Mouse (Mus musculus) intestine, embryonic 16.5 days (tissue): Measurements from ENCODE around the gene Kcnip2. TPM values are rescaled to one million over a fixed set of nuclear protein-coding genes. Genes with fewer than 3 reads are reported as not detected.

Experiments used
- ATAC-seq: fragments of 200-750 bp; cut with Nextera tagmentation; 2 replicates; pipeline ENCODE4 v1.8.0; 2017; ENCODE audit warnings: moderate TSS enrichment, moderate library complexity
- H3K27ac ChIP-seq: fragments of 300-500 bp; sonication (generic); 2 replicates; pipeline ENCODE4 v1.5.1; 2014; ENCODE audit warnings: mild to moderate bottlenecking, low read length
- H3K27me3 ChIP-seq: fragments of 300-500 bp; sonication (generic); replicated peaks from 2 replicates; pipeline ENCODE4 v1.6.1; 2014; ENCODE audit warnings: low read length, control low read depth, mixed read lengths; ENCODE audit not compliant: control insufficient read depth, insufficient read depth
- H3K36me3 ChIP-seq: fragments of 300-500 bp; sonication (generic); 2 replicates; pipeline ENCODE4 v1.6.1; 2014; ENCODE audit warnings: low read length, control low read depth; ENCODE audit not compliant: control insufficient read depth, insufficient read depth
- H3K4me1 ChIP-seq: fragments of 300-500 bp; sonication (generic); 2 replicates; pipeline ENCODE4 v1.6.1; 2014; ENCODE audit warnings: low read length, control low read depth, mixed read lengths; ENCODE audit not compliant: control insufficient read depth, insufficient read depth
- H3K4me2 ChIP-seq: fragments of 300-500 bp; sonication (generic); 2 replicates; pipeline ENCODE4 v1.6.1; 2014; ENCODE audit warnings: low read depth, low read length, control low read depth
- H3K4me3 ChIP-seq: fragments of 300-500 bp; sonication (generic); 2 replicates; pipeline ENCODE4 v1.5.1; 2014; ENCODE audit warnings: mild to moderate bottlenecking, low read length
- H3K9ac ChIP-seq: fragments of 300-500 bp; sonication (generic); 2 replicates; pipeline ENCODE4 v1.6.1; 2014; ENCODE audit warnings: low read depth, low read length
- H3K9me3 ChIP-seq: fragments of 300-500 bp; sonication (generic); 2 replicates; pipeline ENCODE4 v1.6.1; 2016; ENCODE audit warnings: low read length, control low read depth; ENCODE audit not compliant: control insufficient read depth
- WGBS: fragments of 180-500 bp; shearing (Covaris S2); extraction: QIAGEN DNeasy Blood & Tissue Kit; methylation state at CpG from one replicate; pipeline ENCODE4 v1.1.7; 2014; 5-methylcytosine and 5-hydroxymethylcytosine counted together
- polyA plus RNA-seq: library from polyadenylated mRNA; unstranded; fragments of >200 nt; fragmentation: Nextera tagmentation; extraction: Ambion mirVana; gene quantifications from 2 replicates; pipeline ENCODE4 v1.2.1, GENCODE M21; 2015

The Kcnip2 gene
- 1.8 and 2.0 TPM in 2 replicates for polyA plus RNA-seq

DNA sequence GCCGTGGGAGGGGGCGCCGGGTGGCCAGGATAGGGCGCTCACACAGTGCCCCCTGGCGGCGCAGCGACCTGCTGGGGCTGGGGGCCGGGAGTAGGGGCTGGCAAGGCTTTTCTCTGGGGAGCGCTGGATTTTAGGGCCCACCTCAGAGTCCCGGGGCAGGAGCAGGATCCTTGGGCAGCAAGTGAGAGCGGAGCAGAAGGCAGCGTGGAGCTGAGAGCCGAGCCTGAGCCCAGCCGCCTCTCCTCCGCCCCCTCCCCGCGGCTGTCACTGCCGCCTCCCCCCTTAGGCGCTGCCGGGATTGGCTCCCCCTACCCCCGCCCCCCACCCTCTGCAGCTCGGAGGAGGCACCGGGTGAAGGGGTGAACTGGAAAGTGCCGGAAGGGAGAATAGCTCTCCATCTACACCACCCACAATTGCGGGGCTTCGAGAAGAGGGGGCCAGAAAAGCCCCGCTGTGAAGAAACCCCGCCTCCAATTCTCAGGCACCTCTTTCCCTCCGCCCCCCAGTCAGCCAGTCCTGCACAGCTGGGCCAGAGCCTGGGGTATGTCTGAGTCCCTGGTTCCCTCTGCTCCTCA, at the start of gene Kcnip2:
Gene Kcnip2 (minus strand): TSS at position 231 of the 575 bp plus-strand sequence.
- peak; percentile 66 for ATAC-seq
- peak within 1 kb of the TSS; percentile 43 for H3K4me3 ChIP-seq
- no peaks in the 10 kb centered on the region for H3K9me3 ChIP-seq
- peak within 1 kb of the TSS; percentile 75 for H3K4me2 ChIP-seq
- peaks cover 24% of the 10 kb centered on the region for H3K4me1 ChIP-seq
- peak within 1 kb of the TSS; percentile 50 for H3K9ac ChIP-seq
- H3K27ac ChIP-seq, result no peak within 1 kb of the TSS
- 2% methylated on average over 28 of the region's 29 CpGs for WGBS
- no peaks in the 10 kb centered on the region for H3K36me3 ChIP-seq
- 0 out of 2 replicates have a peak, but pooled peaks cover 2% of the 10 kb centered on the region for H3K27me3 ChIP-seq

DNA sequence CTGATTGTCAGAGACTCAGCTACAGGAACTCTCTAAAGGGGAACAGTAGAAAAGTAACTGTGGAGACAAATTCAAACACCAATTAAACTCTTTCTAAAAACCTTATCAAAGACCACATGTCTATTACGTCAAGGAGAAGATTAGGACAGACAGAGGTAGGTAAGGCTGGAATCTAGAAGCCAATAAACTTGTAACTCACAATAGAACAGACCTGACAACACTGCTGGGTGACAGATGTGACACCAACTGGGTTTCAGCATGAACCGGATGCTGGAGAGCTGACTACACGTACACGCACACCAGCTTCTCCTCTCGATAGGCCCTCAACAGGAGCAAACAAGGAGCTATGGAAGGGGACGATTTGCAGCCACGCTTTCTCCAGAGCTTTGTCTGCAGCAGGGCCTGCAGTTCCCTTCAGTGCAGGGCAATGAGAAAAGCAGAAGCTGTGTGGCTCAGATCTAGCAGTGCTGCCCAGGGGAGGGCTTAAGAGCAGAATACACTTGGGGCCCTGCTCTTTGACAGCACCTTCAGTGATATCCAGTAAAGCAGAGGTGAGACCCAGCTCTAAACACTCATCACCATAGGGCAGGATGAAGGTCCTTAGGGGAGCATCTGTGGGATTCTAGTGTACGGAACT, 39.5 kb upstream of the Kcnip2 start:
- ATAC-seq, result no peak
- Histone ChIP-seq H3K27me3 (no peaks in the 10 kb centered on the region), H3K4me2 (no peak overlapping the region), H3K9ac (no peak overlapping the region), H3K36me3 (no peaks in the 10 kb centered on the region), H3K4me3 (no peak overlapping the region), H3K4me1 (no peaks in the 10 kb centered on the region), H3K9me3 (no peaks in the 10 kb centered on the region), H3K27ac (no peak overlapping the region)
- 66% methylated on average over 8 of the region's 8 CpGs for WGBS

DNA sequence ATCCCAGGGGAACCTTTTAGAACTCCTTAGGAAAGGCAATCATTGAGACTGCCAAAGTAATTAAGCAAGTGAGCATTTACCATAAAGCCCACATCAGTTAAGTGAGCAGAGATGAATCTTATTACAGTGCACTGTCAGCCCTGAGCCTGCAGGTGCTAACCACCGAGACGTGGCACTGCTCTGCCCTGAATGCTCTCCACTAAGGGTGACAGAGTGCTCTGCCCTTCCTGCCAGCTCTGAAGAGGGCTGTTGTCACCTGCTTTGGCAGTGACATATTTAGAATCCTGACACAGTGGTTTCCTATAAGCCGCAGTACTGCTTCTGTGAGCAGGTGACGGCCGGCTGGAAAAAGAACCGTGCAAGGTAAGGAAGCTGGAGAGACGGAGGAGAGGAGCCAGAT, 38.7 kb upstream of the Kcnip2 start:
- Histone ChIP-seq H3K27ac (no peak overlapping the region), H3K4me3 (no peak overlapping the region), H3K36me3 (no peaks in the 10 kb centered on the region), H3K4me2 (no peak overlapping the region), H3K9me3 (no peaks in the 10 kb centered on the region), H3K4me1 (no peaks in the 10 kb centered on the region), H3K9ac (no peak overlapping the region), H3K27me3 (no peaks in the 10 kb centered on the region)
- ATAC-seq, result no peak
- 80% methylated on average over 7 of the region's 7 CpGs for WGBS

DNA sequence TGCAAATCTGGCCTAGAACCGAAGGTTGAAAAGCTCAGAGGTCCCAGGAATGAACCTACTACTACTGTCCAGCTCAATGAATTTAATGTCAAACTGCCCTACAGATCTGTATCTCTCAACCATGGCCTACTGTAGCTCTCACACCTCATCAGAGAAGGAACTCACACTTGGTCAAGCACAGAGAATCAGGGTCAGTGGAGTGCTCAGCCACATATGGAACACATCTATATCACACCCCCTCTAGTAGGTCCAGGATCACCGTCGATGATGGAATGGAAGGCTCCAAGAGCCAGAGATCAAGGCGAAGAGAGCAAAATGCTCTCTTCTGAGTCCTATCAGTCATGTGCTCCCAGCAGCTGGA, 31.9 kb upstream of the Kcnip2 start:
- Histone ChIP-seq H3K36me3 (no peaks in the 10 kb centered on the region), H3K27me3 (no peaks in the 10 kb centered on the region), H3K4me3 (no peak overlapping the region), H3K4me2 (no peak overlapping the region), H3K27ac (no peak overlapping the region; the same call in 1 of the 2 replicates), H3K9me3 (no peaks in the 10 kb centered on the region), H3K9ac (no peak overlapping the region), H3K4me1 (0 out of 2 replicates have a peak, but pooled peaks cover 3% of the 10 kb centered on the region)
- WGBS, result 65% methylated on average over 4 of the region's 4 CpGs
- ATAC-seq, result no peak

- no peak overlapping the region for H3K9ac ChIP-seq
- ATAC-seq, result no peak
- no peak overlapping the region for H3K27ac ChIP-seq
- 87% methylated on average over 3 of the region's 3 CpGs for WGBS
- H3K4me1 ChIP-seq, result 0 out of 2 replicates have a peak, but pooled peaks cover 3% of the 10 kb centered on the region
- no peaks in the 10 kb centered on the region for H3K27me3 ChIP-seq
- H3K9me3 ChIP-seq, result no peaks in the 10 kb centered on the region
- no peak overlapping the region for H3K4me3 ChIP-seq
- H3K36me3 ChIP-seq, result no peaks in the 10 kb centered on the region
- H3K4me2 ChIP-seq, result no peak overlapping the region
Observed at GRCm38 (mm10) chr19:45847016-45847732, 31.3 kb upstream of the Kcnip2 start.

DNA sequence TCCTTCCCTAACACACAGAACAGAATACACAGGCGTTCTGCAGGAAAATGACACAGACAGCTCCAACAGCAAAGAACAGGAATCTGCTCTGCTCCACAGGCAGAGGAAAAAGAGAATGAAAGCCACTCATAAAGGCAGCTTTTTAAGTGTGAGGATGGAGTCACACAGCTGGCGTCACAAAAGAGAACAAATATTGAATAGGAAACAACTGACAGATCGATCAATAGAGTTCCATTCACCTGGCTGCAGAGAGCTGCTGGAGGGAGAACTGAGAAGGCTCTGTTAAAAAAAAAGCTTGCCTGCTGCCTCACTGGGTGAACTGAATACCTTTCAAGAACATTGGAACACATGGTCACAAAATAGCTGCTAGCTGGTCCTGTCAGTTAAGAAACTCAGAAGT, 28.3 kb upstream of the Kcnip2 start:
- ATAC-seq, result no peak
- H3K27ac ChIP-seq, result no peak overlapping the region
- H3K4me3 ChIP-seq, result no peak overlapping the region
- no peaks in the 10 kb centered on the region for H3K36me3 ChIP-seq
- no peaks in the 10 kb centered on the region for H3K27me3 ChIP-seq
- 0 out of 2 replicates have a peak, but pooled peaks cover 3% of the 10 kb centered on the region for H3K4me1 ChIP-seq
- no peak overlapping the region for H3K9ac ChIP-seq
- 60% methylated on average over 3 of the region's 3 CpGs for WGBS
- H3K9me3 ChIP-seq, result no peaks in the 10 kb centered on the region
- no peak overlapping the region for H3K4me2 ChIP-seq

DNA sequence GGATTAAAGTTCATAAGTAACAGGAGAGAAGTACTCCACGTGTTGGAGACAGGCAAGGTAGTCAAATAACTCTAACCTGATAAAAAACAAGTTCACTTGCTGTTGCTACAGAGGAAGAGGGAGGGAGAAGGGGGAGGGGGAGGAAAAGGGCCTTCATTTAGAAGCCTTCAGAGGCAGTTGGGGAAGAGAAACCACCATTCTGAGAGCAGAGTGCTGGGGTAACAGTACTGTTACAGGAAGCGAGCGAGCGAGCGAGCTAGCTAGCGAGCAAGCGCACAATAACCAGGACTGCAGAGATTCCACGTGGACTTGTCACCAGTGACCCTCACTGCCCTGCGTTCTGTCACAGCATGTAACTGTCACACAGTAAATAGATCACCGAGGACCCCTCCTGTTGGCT, 27.6 kb upstream of the Kcnip2 start:
- H3K4me1 ChIP-seq, result 0 out of 2 replicates have a peak, but pooled peaks cover 3% of the 10 kb centered on the region
- peak; percentile 26; the same call in 1 of the 2 replicates for ATAC-seq
- no peaks in the 10 kb centered on the region for H3K9me3 ChIP-seq
- H3K4me2 ChIP-seq, result no peak overlapping the region
- no peaks in the 10 kb centered on the region for H3K36me3 ChIP-seq
- WGBS, result 38% methylated on average over 10 of the region's 10 CpGs
- no peak overlapping the region for H3K27ac ChIP-seq
- no peak overlapping the region for H3K4me3 ChIP-seq
- H3K9ac ChIP-seq, result no peak overlapping the region
- no peaks in the 10 kb centered on the region for H3K27me3 ChIP-seq

DNA sequence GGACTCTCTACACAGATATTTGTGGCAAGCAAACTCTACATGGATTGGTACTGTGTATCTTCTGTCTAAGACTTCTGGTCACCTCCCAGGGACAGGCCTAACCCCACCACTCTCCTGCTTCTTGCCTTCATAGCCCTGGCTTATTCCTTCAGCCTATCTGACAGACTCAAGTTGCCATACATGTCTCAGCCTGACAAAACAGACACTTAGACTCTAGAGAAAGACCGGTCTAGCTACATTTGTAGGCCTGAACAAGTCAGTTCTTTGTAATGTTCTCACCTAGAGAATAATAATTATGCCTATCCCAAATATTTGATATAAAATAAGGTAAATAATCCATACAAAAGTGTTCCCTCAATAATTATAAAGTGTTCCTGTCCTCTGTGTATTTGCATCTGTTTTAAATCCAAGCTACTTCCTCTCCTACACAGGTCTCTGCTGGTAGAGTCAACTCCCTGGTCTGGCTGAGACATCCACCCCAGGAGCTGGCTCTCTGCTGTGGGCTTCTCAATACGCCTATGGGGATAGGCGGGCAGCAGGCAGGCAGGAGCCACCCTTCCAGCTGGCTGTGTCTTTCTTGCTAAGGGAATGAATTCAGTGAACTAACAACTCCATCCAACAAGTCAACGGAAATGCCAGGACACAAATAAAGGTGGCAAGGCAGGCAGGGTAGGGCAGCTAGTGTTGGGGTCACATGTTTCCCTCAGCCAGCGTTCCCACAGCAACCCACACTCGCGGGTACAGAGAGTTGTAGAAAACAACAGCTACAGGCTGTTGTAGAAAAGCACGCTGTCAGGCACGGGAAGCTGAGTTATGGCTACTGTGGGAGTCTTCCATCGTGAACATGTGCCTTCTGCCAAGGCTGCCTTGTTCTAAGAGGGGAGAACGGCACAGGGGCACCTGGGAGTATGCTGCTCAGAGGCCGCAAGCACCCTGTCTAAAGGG, 21.5 kb upstream of the Kcnip2 start:
- no peak for ATAC-seq
- Histone ChIP-seq H3K27ac (no peak overlapping the region), H3K9me3 (no peaks in the 10 kb centered on the region), H3K4me2 (no peak overlapping the region), H3K9ac (no peak overlapping the region), H3K27me3 (no peaks in the 10 kb centered on the region), H3K36me3 (no peaks in the 10 kb centered on the region), H3K4me1 (no peaks in the 10 kb centered on the region), H3K4me3 (no peak overlapping the region)
- 80% methylated on average over 12 of the region's 12 CpGs for whole genome bisulfite sequencing

- H3K9ac ChIP-seq, result no peak overlapping the region
- H3K4me1 ChIP-seq, result no peaks in the 10 kb centered on the region
- H3K27ac ChIP-seq, result no peak overlapping the region
- H3K27me3 ChIP-seq, result no peaks in the 10 kb centered on the region
- WGBS, result 78% methylated on average over 10 of the region's 10 CpGs
- no peak for ATAC-seq
- H3K9me3 ChIP-seq, result no peaks in the 10 kb centered on the region
- no peak overlapping the region for H3K4me3 ChIP-seq
- no peaks in the 10 kb centered on the region for H3K36me3 ChIP-seq
- H3K4me2 ChIP-seq, result no peak overlapping the region
Observed at GRCm38 (mm10) chr19:45835490-45835889, 19.6 kb upstream of the Kcnip2 start.
